Mouse (Mus musculus) erythroblast, embryonic 14.5 days (primary cell): ENCODE data around the gene E330021D16Rik.

Source experiments
- GATA1 ChIP-seq: IDR thresholded peaks from 2 replicates; pipeline ENCODE4 v1.6.1; 2012; ENCODE audit warnings: low read length, inconsistent platforms, mixed read lengths
- TAL1 ChIP-seq: IDR thresholded peaks from 3 replicates; pipeline ENCODE4 v1.6.1; 2012; ENCODE audit warnings: low read length, inconsistent platforms, mixed read lengths

DNA sequence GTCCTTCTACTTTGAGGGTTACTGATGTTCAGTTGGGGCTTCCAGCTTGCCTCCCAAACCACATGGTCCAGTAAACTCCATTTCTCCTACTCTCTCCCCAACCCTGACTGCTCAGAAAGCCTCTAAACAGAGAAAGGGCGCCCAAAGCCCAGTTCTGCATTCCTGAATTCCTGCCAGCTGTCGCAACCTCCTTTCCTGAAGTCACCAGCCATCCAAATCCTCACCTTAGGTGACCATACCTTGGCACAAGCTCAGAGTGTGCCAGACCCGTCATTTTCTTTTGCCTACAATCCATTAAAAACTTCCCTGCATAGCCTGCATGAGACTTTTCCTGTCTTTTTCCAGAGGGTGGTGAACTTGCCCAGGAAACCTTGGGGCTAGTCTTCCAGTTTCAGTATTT lies 40.3 kb upstream of the E330021D16Rik start:
- no peak for TF ChIP-seq TAL1
- TF ChIP-seq GATA1 = no peak
